Mouse (Mus musculus) midbrain, embryonic 11.5 days (tissue): ENCODE results near the gene Cks1b. TPM values are rescaled to one million over a fixed set of nuclear protein-coding genes. Genes with fewer than 3 reads are reported as not detected.
A peak's percentile ranks its signal among the peaks of the same experiment; 100 is the strongest.

Source experiments
- ATAC-seq: fragments of 200-750 bp; cut with Nextera tagmentation; 2 replicates; pipeline ENCODE4 v1.8.0; 2017; ENCODE audit warnings: moderate TSS enrichment, moderate library complexity; ENCODE audit not compliant: low FRiP score
- DNase-seq: peaks from one replicate; pipeline ENCODE4 v3.0.0; 2015; ENCODE audit warnings: low spot score; ENCODE audit errors: missing footprints
- H3K27ac ChIP-seq: fragments of 300-500 bp; sonication (generic); 2 replicates; pipeline ENCODE4 v1.5.1; 2014; ENCODE audit warnings: low read depth, low read length
- H3K27me3 ChIP-seq: fragments of 300-500 bp; sonication (generic); 2 replicates; pipeline ENCODE4 v1.6.1; 2014; ENCODE audit warnings: mild to moderate bottlenecking, low read length, moderate library complexity, mixed read lengths; ENCODE audit not compliant: control insufficient read depth, insufficient read depth
- H3K36me3 ChIP-seq: fragments of 300-500 bp; sonication (generic); 2 replicates; pipeline ENCODE4 v1.6.1; 2014; ENCODE audit warnings: mild to moderate bottlenecking, low read length, moderate library complexity, mixed read lengths; ENCODE audit not compliant: control insufficient read depth, insufficient read depth
- H3K4me1 ChIP-seq: fragments of 300-500 bp; sonication (generic); 2 replicates; pipeline ENCODE4 v1.6.1; 2014; ENCODE audit warnings: low read length; ENCODE audit not compliant: control insufficient read depth, insufficient read depth
- H3K4me2 ChIP-seq: fragments of 300-500 bp; sonication (generic); 2 replicates; pipeline ENCODE4 v1.6.1; 2014; ENCODE audit warnings: mild to moderate bottlenecking, moderate library complexity
- H3K4me3 ChIP-seq: fragments of 300-500 bp; sonication (generic); 2 replicates; pipeline ENCODE4 v1.5.1; 2014; ENCODE audit warnings: low read depth, low read length
- H3K9ac ChIP-seq: fragments of 300-500 bp; sonication (generic); 2 replicates; pipeline ENCODE4 v1.6.1; 2014; ENCODE audit warnings: low read length
- H3K9me3 ChIP-seq: fragments of 300-500 bp; sonication (generic); 2 replicates; pipeline ENCODE4 v1.6.1; 2016; ENCODE audit warnings: low read length; ENCODE audit not compliant: control insufficient read depth
- WGBS: fragments of 180-500 bp; shearing (Covaris S2); extraction: QIAGEN DNeasy Blood & Tissue Kit; methylation state at CpG from one replicate; pipeline ENCODE4 v1.1.7; 2014; 5-methylcytosine and 5-hydroxymethylcytosine counted together
- polyA plus RNA-seq: library from polyadenylated mRNA; unstranded; fragments of >200 nt; fragmentation: Nextera tagmentation; extraction: Ambion mirVana; gene quantifications from 2 replicates; pipeline ENCODE4 v1.2.1, GENCODE M21; 2014

Cks1b gene
- polyA plus RNA-seq, 1 experiment from 2014 or later = 441 TPM

DNA sequence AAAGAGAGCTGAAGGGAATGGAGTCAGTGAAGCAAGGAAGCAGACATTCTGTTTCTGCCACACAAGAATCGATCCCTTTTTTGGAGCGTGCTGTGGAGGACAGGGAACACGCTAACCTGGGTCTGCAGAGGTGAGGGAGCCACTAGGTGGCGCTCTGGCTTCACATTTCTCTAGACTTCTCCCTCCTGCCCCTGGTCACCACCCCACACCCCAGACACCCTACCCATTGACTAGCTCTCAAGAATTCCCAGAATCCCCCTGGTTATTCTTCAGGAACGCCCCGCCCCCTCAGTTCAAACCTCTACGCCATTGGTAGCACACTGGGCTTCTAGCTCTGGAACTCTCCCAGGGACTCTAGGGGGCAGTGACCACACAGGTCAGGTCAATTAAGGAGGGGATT lies 31.4 kb upstream of the Cks1b start:
- Histone ChIP-seq H3K36me3 (no peaks in the 10 kb centered on the region), H3K4me1 (no peaks in the 10 kb centered on the region), H3K27me3 (no peaks in the 10 kb centered on the region), H3K4me3 (no peak overlapping the region), H3K27ac (no peak overlapping the region), H3K9me3 (no peaks in the 10 kb centered on the region), H3K4me2 (no peak overlapping the region), H3K9ac (no peak overlapping the region)
- DNase-seq (peak; percentile 92), ATAC-seq (peak; percentile 44; the same call in 1 of the 2 replicates)
- WGBS = 48% methylated on average over 7 of the region's 7 CpGs

GRCm38 (mm10) chr3:89448720-89449537 lies 30.7 kb upstream of the Cks1b start:
- no peaks in the 10 kb centered on the region for H3K4me1 ChIP-seq
- H3K36me3 ChIP-seq = no peaks in the 10 kb centered on the region
- 73% methylated on average over 13 of the region's 13 CpGs for WGBS
- H3K9ac ChIP-seq = no peak overlapping the region
- DNase-seq = no peak
- H3K4me3 ChIP-seq = no peak overlapping the region
- ATAC-seq = peak; percentile 22; the same call in 1 of the 2 replicates
- H3K9me3 ChIP-seq = no peaks in the 10 kb centered on the region
- no peak overlapping the region for H3K27ac ChIP-seq
- H3K4me2 ChIP-seq = no peak overlapping the region
- no peaks in the 10 kb centered on the region for H3K27me3 ChIP-seq

- no peak for DNase-seq
- Histone ChIP-seq H3K4me2 (no peak overlapping the region), H3K9ac (no peak overlapping the region), H3K9me3 (no peaks in the 10 kb centered on the region), H3K4me1 (peaks cover 13% of the 10 kb centered on the region), H3K27ac (no peak overlapping the region), H3K27me3 (no peaks in the 10 kb centered on the region; the same call in 1 of the 2 replicates), H3K4me3 (no peak overlapping the region), H3K36me3 (no peaks in the 10 kb centered on the region)
- WGBS = 90% methylated on average over 2 of the region's 2 CpGs
- no peak for ATAC-seq
Measured at GRCm38 (mm10) chr3:89440691-89441090, 22.5 kb upstream of the Cks1b start.

DNA sequence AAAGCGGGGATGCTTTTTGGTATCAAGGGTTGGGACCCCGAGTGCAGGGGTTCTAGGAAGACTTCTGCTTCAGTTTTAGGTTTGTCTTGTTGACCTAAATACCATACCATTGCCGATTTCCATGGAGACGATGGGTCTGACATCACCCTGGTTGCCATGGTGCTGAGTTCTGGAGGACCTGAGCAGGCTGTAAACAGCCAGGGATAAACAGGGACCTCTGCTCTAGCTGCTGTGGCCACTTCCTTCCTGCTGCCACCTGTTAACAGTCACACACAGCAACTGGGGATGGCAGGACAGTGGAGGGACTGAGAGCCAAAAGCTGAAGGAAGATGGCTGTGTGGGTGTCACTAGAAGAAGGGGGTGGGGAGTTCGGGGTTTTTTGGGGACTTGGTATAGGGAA lies 19.1 kb upstream of the Cks1b start:
- no peak overlapping the region for H3K27ac ChIP-seq

GRCm38 (mm10) chr3:89436176-89437113 lies 18.3 kb upstream of the Cks1b start, which contains the start of gene Pbxip1:
Gene Pbxip1, plus strand, starts transcription at chr3:89436706.
- Histone ChIP-seq H3K36me3 (peaks cover 6% of the 10 kb centered on the region; the same call in 1 of the 2 replicates), H3K4me3 (peak within 1 kb of the TSS; percentile 40), H3K4me1 (peaks cover 13% of the 10 kb centered on the region), H3K9me3 (no peaks in the 10 kb centered on the region), H3K27ac (no peak within 1 kb of the TSS), H3K9ac (peak within 1 kb of the TSS; percentile 59), H3K4me2 (peak within 1 kb of the TSS; percentile 60), H3K27me3 (no peaks in the 10 kb centered on the region; the same call in 1 of the 2 replicates)
- peak; percentile 94 for DNase-seq
- ATAC-seq = peak; percentile 83
- WGBS = 3% methylated on average over 16 of the region's 16 CpGs

More for the DNA sequence above, 19.1 kb upstream of the Cks1b start:
- DNase-seq = peak; percentile 86
- Histone ChIP-seq H3K4me2 (peak overlapping the region; percentile 60), H3K9ac (peak overlapping the region; percentile 59), H3K4me3 (peak overlapping the region; percentile 40; the same call in 1 of the 2 replicates), H3K27me3 (no peaks in the 10 kb centered on the region; the same call in 1 of the 2 replicates), H3K4me1 (peaks cover 13% of the 10 kb centered on the region), H3K9me3 (no peaks in the 10 kb centered on the region), H3K36me3 (peaks cover 6% of the 10 kb centered on the region; the same call in 1 of the 2 replicates)
- 18% methylated on average over 5 of the region's 5 CpGs for WGBS
- ATAC-seq = 0 out of 2 replicates have a peak, but pooled peaks have one; percentile 23

- H3K9ac ChIP-seq = no peak overlapping the region
- H3K36me3 ChIP-seq = peaks cover 6% of the 10 kb centered on the region; the same call in 1 of the 2 replicates
- no peak overlapping the region for H3K4me3 ChIP-seq
- H3K27ac ChIP-seq = no peak overlapping the region
- no peaks in the 10 kb centered on the region; the same call in 1 of the 2 replicates for H3K27me3 ChIP-seq
- 81% methylated on average over 7 of the region's 7 CpGs for WGBS
- H3K9me3 ChIP-seq = no peaks in the 10 kb centered on the region
- ATAC-seq = no peak
- H3K4me1 ChIP-seq = peaks cover 20% of the 10 kb centered on the region
- no peak overlapping the region for H3K4me2 ChIP-seq
- DNase-seq = no peak
Measured at GRCm38 (mm10) chr3:89435041-89435440, 16.9 kb upstream of the Cks1b start.

DNA sequence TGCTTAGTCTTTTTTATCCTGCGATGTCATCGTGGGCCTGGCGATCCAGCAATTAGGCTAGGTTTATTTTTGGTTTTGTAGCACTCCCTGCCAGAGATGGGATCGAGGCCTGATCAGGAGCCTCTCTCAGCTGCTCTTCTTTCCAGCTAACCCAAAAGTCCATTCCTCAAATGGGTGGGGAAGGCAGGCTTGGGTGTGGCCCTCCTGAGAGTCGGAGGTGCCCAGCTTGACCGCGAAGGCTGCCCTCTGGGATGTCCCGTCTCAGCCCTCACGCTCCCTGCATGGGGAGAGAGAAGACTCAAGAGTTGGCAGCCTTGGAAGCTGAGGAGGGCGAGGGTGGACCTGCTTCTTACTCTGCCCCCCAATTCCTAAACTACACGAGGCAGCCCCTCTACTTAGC lies 16.3 kb upstream of the Cks1b start:
- no peak overlapping the region for H3K27ac ChIP-seq
- no peaks in the 10 kb centered on the region for H3K27me3 ChIP-seq
- H3K9ac ChIP-seq = no peak overlapping the region
- 84% methylated on average over 11 of the region's 11 CpGs for WGBS
- H3K4me2 ChIP-seq = no peak overlapping the region
- peaks cover 20% of the 10 kb centered on the region for H3K4me1 ChIP-seq
- ATAC-seq (no peak), DNase-seq (no peak)
- H3K4me3 ChIP-seq = no peak overlapping the region
- no peaks in the 10 kb centered on the region for H3K9me3 ChIP-seq
- peaks cover 6% of the 10 kb centered on the region; the same call in 1 of the 2 replicates for H3K36me3 ChIP-seq

DNA sequence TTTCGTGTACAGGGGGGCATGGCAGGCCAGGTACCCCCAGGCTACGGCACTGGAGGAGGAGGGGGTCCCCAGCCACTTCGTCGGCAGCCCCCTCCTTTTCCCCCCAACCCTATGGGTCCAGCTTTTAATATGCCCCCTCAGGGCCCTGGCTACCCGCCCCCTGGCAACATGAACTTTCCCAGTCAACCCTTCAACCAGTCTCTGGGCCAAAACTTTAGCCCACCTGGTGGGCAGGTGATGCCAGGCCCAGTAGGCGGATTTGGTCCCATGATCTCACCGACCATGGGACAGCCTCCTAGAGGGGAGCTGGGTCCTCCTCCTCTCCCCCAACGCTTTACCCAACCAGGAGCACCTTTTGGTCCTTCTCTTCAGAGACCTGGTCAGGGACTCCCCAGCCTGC lies 14.4 kb upstream of the Cks1b start:
- no peak overlapping the region for H3K9ac ChIP-seq
- H3K36me3 ChIP-seq = peaks cover 6% of the 10 kb centered on the region; the same call in 1 of the 2 replicates
- WGBS = 92% methylated on average over 8 of the region's 8 CpGs
- H3K27ac ChIP-seq = no peak overlapping the region
- DNase-seq (no peak), ATAC-seq (no peak)
- no peak overlapping the region for H3K4me3 ChIP-seq
- peaks cover 20% of the 10 kb centered on the region for H3K4me1 ChIP-seq
- H3K4me2 ChIP-seq = no peak overlapping the region
- no peaks in the 10 kb centered on the region for H3K9me3 ChIP-seq
- H3K27me3 ChIP-seq = no peaks in the 10 kb centered on the region
